Mouse (Mus musculus): ENCODE results near the gene Olfr1368. TPM values are rescaled to one million over a fixed set of nuclear protein-coding genes. Genes with fewer than 3 reads are reported as not detected.

Olfr1368 gene
- polyA plus RNA-seq, 1 experiment: not detected

DNA sequence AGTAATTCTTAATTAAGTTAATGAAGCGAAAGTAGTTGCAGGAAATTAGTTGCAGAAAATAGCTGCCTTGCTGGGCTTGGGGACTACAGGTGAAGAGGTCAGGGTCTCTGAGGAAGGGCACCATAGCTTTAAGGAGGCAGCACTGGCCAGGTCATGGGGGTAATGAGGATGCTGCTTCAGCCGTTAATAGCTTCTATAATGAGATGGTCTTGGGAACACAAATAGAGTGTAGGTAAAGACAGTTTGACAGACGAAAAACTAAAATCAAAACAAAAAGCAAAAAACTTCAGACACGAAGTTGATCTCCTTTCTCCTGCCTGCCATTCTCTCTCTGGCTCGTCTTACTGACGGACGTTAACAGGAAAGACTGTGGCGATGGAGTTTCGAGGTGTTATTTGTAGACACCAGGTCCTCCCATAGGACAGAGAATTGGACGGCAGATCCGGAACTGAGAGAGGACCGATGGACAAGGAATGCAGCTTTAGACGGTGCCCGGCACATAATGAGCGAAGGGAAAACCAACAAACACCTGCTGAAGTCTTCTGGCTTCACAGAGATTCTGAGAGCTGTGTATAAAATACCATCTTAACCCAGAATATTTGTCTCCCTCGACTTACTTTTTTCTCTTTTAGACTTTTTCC lies 22.8 kb upstream of the Olfr1368 start:
- Histone ChIP-seq H3K27me3 (replicated peaks; ENCODE audit: control insufficient read depth, insufficient read depth, low read length) (no peaks in the 10 kb centered on the region), H3K27ac (ENCODE audit: insufficient read depth, low read depth, low read length) (no peak overlapping the region), H3K4me1 (ENCODE audit: control insufficient read depth, insufficient read depth, low read length) (peaks cover 3% of the 10 kb centered on the region; the same call in 1 of the 2 replicates), H3K36me3 (ENCODE audit: control insufficient read depth, insufficient read depth, low read length) (no peaks in the 10 kb centered on the region), H3K4me3 (ENCODE audit: insufficient read depth, low read depth, low read length) (peak overlapping the region; percentile 75)
- WGBS: under 1% methylated on average over 16 of the region's 16 CpGs
- peak; percentile 65 for DNase-seq
- TF ChIP-seq POLR2A (IDR thresholded peaks at IDR 0.05; ENCODE audit: low read depth, low read length): no peak
- TF ChIP-seq CTCF (conservative IDR thresholded peaks at IDR 0.05; ENCODE audit: insufficient read depth, insufficient read length, low read depth, low read length): no peak

DNA sequence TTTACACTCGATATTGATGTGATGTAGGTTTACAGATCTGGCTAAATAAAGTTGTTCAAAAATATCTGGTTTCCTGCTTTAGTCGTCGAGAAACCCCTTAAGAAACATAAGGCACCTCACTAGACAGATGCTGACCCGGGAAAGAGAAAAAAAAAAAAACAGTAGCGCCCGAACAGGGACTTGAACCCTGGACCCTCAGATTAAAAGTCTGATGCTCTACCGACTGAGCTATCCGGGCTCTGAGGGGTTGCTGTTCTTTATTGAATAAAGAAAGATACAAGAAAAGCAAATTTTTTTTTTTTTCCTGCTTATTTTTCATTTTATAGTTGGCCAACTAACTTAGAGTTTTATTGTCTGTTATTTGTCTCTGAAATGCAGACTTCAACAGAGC lies 22.2 kb upstream of the Olfr1368 start:
- no peak overlapping the region; the same call in 1 of the 2 replicates for H3K4me3 ChIP-seq (ENCODE audit: insufficient read depth, low read depth, low read length)
- under 1% methylated on average over 8 of the region's 8 CpGs for WGBS
- H3K27ac ChIP-seq (ENCODE audit: insufficient read depth, low read depth, low read length): no peak overlapping the region
- peak; percentile 55 for DNase-seq
- peaks cover 3% of the 10 kb centered on the region; the same call in 1 of the 2 replicates for H3K4me1 ChIP-seq (ENCODE audit: control insufficient read depth, insufficient read depth, low read length)
- H3K36me3 ChIP-seq (ENCODE audit: control insufficient read depth, insufficient read depth, low read length): no peaks in the 10 kb centered on the region
- TF ChIP-seq POLR2A (IDR thresholded peaks at IDR 0.05; ENCODE audit: low read depth, low read length) (no peak), CTCF (conservative IDR thresholded peaks at IDR 0.05; ENCODE audit: insufficient read depth, insufficient read length, low read depth, low read length) (no peak)
- no peaks in the 10 kb centered on the region for H3K27me3 ChIP-seq (replicated peaks; ENCODE audit: control insufficient read depth, insufficient read depth, low read length)

DNA sequence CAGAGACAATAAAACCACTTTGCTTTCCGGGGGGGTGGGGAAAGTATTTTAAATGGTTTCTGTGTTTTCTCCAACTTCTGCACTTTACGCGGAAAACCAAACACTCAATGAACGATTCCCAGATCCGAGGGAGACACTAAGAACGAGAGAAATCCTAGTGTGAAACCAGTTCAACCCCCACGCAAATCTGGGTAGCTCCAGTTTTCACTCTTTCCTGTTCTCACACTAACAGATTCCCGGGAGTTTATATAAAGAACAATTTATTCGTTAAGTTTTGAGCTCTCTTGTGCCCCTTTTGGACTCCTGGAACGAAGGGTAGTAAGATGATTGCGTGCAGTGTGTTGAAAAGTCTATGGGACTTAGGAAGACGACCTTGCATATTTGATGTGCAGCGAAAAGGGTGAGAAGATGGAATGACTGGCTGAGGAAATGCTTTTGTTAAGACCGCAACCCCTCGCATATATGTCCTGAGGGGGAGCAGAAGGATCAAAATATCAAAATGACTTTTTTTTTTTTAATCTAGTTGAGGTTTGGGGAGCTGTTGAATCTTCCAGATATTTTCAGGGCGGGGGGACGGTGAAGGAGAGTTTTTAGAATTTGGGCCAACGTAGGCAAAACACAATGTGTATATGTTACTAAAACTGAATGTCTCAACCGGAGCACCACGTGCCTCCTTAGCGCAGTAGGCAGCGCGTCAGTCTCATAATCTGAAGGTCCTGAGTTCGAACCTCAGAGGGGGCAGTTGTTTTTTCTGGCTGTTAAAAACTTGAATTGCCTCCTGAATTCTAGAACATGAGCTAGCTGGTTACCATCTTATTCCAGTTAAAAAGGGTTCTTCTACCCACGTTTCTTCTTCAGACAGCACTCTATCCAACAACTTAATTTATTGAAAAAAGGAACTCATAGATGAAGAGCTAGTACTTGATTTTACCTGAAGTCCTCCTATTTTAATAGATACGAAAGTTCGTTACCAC lies 21.6 kb upstream of the Olfr1368 start:
- Histone ChIP-seq H3K27me3 (replicated peaks; ENCODE audit: control insufficient read depth, insufficient read depth, low read length) (no peaks in the 10 kb centered on the region), H3K27ac (ENCODE audit: insufficient read depth, low read depth, low read length) (0 out of 2 replicates have a peak overlapping the region, but pooled peaks have one; percentile 16), H3K4me1 (ENCODE audit: control insufficient read depth, insufficient read depth, low read length) (no peaks in the 10 kb centered on the region), H3K36me3 (ENCODE audit: control insufficient read depth, insufficient read depth, low read length) (no peaks in the 10 kb centered on the region), H3K4me3 (ENCODE audit: insufficient read depth, low read depth, low read length) (peak overlapping the region; percentile 52)
- WGBS: 7% methylated on average over 27 of the region's 27 CpGs
- TF ChIP-seq POLR2A (IDR thresholded peaks at IDR 0.05; ENCODE audit: low read depth, low read length): no peak
- DNase-seq: peak; percentile 88

DNA sequence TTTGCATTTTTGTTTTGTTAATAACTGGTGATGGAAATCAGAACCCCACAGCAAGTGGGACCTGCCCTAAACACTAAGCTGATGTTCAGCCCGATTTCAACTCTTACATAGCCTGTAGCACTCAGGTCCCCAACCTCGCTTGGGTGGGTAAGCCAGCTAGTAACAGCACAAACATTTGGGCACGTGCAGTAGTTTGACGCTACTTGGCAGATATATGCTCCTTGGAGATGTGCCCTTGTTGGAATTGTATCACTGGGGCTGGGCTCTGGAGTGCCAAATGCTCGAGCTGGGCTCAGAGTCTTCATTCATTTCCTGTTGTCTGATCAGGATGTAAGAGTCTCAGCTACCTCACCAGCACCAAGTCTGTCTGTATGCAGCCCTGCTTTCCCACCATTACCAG lies 16.9 kb upstream of the Olfr1368 start:
- Histone ChIP-seq H3K27ac (ENCODE audit: insufficient read depth, low read depth, low read length) (no peak overlapping the region), H3K4me1 (ENCODE audit: control insufficient read depth, insufficient read depth, low read length) (no peaks in the 10 kb centered on the region), H3K27me3 (replicated peaks; ENCODE audit: control insufficient read depth, insufficient read depth, low read length) (no peaks in the 10 kb centered on the region), H3K4me3 (ENCODE audit: insufficient read depth, low read depth, low read length) (no peak overlapping the region), H3K36me3 (ENCODE audit: control insufficient read depth, insufficient read depth, low read length) (no peaks in the 10 kb centered on the region)
- TF ChIP-seq CTCF (conservative IDR thresholded peaks at IDR 0.05; ENCODE audit: insufficient read depth, insufficient read length, low read depth, low read length): no peak
- TF ChIP-seq POLR2A (IDR thresholded peaks at IDR 0.05; ENCODE audit: low read depth, low read length): no peak
- no peak for DNase-seq
- WGBS: 71% methylated on average over 5 of the region's 5 CpGs

DNA sequence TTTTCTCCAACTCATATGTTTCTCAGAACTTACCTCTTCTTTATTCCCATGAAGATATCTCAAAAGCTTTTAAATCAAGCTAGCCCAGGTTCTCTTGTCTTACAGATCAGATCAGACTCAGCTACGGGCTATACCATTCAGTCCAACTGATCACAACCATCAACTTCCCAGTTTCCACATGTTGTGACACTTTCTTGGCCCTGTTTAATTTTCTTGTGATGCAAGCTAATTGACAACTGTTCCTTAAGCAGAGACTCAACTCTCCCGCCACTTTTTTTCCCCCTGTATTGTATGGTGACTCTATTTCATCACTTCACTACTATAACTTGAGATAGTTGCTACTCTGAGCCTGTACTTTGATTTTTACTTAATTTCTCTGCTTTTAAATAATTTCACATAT lies 15.9 kb upstream of the Olfr1368 start:
- WGBS: 41% methylated on average over 2 of the region's 2 CpGs
- Histone ChIP-seq H3K27ac (ENCODE audit: insufficient read depth, low read depth, low read length) (no peak overlapping the region), H3K36me3 (ENCODE audit: control insufficient read depth, insufficient read depth, low read length) (no peaks in the 10 kb centered on the region), H3K4me1 (ENCODE audit: control insufficient read depth, insufficient read depth, low read length) (no peaks in the 10 kb centered on the region), H3K27me3 (replicated peaks; ENCODE audit: control insufficient read depth, insufficient read depth, low read length) (no peaks in the 10 kb centered on the region), H3K4me3 (ENCODE audit: insufficient read depth, low read depth, low read length) (no peak overlapping the region)
- no peak for DNase-seq
- TF ChIP-seq POLR2A (IDR thresholded peaks at IDR 0.05; ENCODE audit: low read depth, low read length) (no peak), CTCF (conservative IDR thresholded peaks at IDR 0.05; ENCODE audit: insufficient read depth, insufficient read length, low read depth, low read length) (no peak)

DNA sequence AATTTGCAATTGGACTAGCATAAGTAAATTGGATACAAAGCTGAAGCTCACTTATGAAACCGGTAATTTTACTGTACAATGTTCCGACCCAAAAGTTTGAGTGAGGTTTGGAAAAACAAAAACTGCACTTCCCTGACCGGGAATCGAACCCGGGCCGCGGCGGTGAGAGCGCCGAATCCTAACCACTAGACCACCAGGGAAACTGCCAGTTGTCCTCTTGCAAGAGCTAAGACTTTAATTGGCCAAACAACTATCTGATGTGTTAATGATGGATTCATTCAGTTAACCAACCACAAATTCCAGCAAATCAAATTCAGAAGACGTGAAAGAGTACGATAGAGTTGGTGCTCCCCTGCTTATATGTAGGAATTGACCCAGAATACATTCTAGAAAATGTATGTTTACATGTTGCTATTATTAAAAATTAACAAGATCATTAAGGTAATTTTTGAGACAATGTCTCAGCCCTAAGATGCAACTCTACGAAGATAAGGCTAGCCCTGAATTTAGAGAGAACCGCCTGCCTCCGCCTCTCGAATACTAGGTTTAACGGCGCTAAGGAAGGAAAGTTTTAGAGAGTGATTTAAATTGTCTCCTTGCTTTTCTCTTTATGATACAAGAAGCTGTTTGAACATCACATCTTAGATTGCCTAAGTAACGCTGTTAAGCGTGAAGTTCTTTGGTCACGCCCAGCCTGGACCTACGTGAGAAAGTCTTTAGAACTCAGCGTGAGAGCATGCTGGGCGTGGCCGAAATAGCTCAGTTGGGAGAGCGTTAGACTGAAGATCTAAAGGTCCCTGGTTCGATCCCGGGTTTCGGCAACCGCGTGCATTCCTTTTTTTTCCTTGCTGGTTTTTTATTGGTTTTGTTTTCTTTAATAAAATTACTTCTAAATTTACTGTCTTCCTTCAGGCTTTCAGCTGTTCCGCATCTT lies 15.3 kb upstream of the Olfr1368 start:
- TF ChIP-seq POLR2A (IDR thresholded peaks at IDR 0.05; ENCODE audit: low read depth, low read length) (no peak), CTCF (conservative IDR thresholded peaks at IDR 0.05; ENCODE audit: insufficient read depth, insufficient read length, low read depth, low read length) (no peak)
- no peaks in the 10 kb centered on the region for H3K4me1 ChIP-seq (ENCODE audit: control insufficient read depth, insufficient read depth, low read length)
- under 1% methylated on average over 32 of the region's 32 CpGs for WGBS
- peak overlapping the region; percentile 73 for H3K4me3 ChIP-seq (ENCODE audit: insufficient read depth, low read depth, low read length)
- no peaks in the 10 kb centered on the region for H3K36me3 ChIP-seq (ENCODE audit: control insufficient read depth, insufficient read depth, low read length)
- DNase-seq: peak; percentile 94
- no peak overlapping the region for H3K27ac ChIP-seq (ENCODE audit: insufficient read depth, low read depth, low read length)
- H3K27me3 ChIP-seq (replicated peaks; ENCODE audit: control insufficient read depth, insufficient read depth, low read length): no peaks in the 10 kb centered on the region

Data from kidney, adult 2 months (tissue).